Mouse (Mus musculus): ENCODE measurements at regions not wholly inside any gene's neighbourhood (a gene's known extent, or its start where the extent isn't known, plus 50 kb on each side); places are given as distances from the start of the nearest gene placed in this dataset.

DNA sequence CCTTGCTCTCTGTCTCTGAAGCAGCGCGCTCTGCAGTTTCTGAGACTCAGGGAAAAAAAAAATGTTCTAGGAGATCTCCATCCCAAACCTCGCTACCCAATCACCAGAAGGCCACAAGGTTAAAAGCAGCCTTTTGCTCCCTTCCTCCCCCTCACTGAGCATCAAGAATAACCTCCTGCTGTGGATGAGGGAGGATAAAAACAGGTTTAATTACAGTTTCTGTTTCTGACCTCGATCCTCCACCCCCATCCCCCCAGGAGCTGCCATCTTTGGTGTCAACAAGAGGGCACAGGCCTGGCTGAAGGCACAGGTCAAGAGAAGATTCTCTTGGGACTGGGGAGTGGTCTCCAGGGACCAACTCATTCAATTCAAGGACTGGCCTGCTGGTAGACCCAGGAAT lies 613.0 kb upstream of the Adam5 start:
- no peaks in the 10 kb centered on the region for H3K27me3 ChIP-seq (ENCODE audit: control insufficient read depth, insufficient read depth, insufficient read length)
- H3K79me2 ChIP-seq (ENCODE audit: control insufficient read depth, insufficient read depth), result no peaks in the 10 kb centered on the region
- no peak overlapping the region for H3ac ChIP-seq (ENCODE audit: control insufficient read depth, insufficient read length)
- H3K36me3 ChIP-seq (ENCODE audit: control insufficient read depth, insufficient read depth), result no peaks in the 10 kb centered on the region
- H3K4me3 ChIP-seq, result no peak overlapping the region
- TF ChIP-seq E2F4 (IDR thresholded peaks at IDR 0.05; ENCODE audit: insufficient read depth) (no peak), MYOD1 (IDR thresholded peaks at IDR 0.05; ENCODE audit: control insufficient read depth in 1 of 3, insufficient read length in 2 of 3, low read depth in 2 of 3) (no peak), CEBPB (IDR thresholded peaks at IDR 0.05; ENCODE audit: insufficient read depth, poor library complexity, severe bottlenecking) (no peak), TCF12 (IDR thresholded peaks at IDR 0.05; ENCODE audit: insufficient read depth, poor library complexity, severe bottlenecking) (no peak), SRF (IDR thresholded peaks at IDR 0.05; ENCODE audit: control insufficient read depth, insufficient read length, low read depth) (no peak), REST (IDR thresholded peaks at IDR 0.05; ENCODE audit: insufficient read depth, insufficient read length) (no peak), MAX (IDR thresholded peaks at IDR 0.05; ENCODE audit: low read depth) (no peak), USF1 (IDR thresholded peaks at IDR 0.05; ENCODE audit: low read depth) (no peak), MYOG (IDR thresholded peaks at IDR 0.05; ENCODE audit: control insufficient read depth in 1 of 3, insufficient read depth in 1 of 3, insufficient read length in 2 of 3, low read depth in 2 of 3) (no peak), POLR2AphosphoS2 (IDR thresholded peaks at IDR 0.05; ENCODE audit: insufficient read length, low read depth) (no peak), TCF3 (IDR thresholded peaks at IDR 0.05; ENCODE audit: insufficient read length, low read depth) (no peak), POLR2A (IDR thresholded peaks at IDR 0.05; ENCODE audit: insufficient read length, low read depth) (no peak)
- H3K4me2 ChIP-seq (ENCODE audit: low read depth), result no peak overlapping the region

DNA sequence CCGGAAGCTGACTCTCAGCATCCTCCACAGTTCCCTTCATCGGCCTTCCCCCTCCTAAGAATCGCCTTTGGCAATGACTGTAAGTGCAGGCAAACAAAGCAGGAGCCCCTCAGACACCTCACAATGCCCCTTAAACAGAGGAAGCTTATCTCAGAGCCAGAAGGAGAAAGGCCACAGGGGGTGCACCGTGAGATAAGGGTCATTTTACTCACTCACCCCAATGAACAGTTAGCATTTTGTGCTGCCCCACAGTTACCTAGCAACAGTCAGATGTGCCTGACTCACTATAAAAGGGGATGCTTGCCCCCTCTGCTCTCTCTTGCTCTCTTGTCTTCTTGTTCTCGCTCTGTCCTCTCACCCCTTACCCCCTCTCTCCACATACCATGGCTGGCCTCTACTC lies 606.4 kb upstream of the Adam5 start:
- H3K36me3 ChIP-seq (ENCODE audit: control insufficient read depth, insufficient read depth), result no peaks in the 10 kb centered on the region
- no peak overlapping the region for H3ac ChIP-seq (ENCODE audit: control insufficient read depth, insufficient read length)
- H3K4me3 ChIP-seq, result no peak overlapping the region
- no peak overlapping the region for H3K4me2 ChIP-seq (ENCODE audit: low read depth)
- no peaks in the 10 kb centered on the region for H3K27me3 ChIP-seq (ENCODE audit: control insufficient read depth, insufficient read depth, insufficient read length)
- TF ChIP-seq E2F4 (IDR thresholded peaks at IDR 0.05; ENCODE audit: insufficient read depth), result no peak
- TF ChIP-seq MYOG (IDR thresholded peaks at IDR 0.05; ENCODE audit: control insufficient read depth in 1 of 3, insufficient read depth in 1 of 3, insufficient read length in 2 of 3, low read depth in 2 of 3), result no peak
- TF ChIP-seq TCF3 (IDR thresholded peaks at IDR 0.05; ENCODE audit: insufficient read length, low read depth), result no peak
- no peak for TF ChIP-seq POLR2AphosphoS2 (IDR thresholded peaks at IDR 0.05; ENCODE audit: insufficient read length, low read depth)
- no peak for TF ChIP-seq MAX (IDR thresholded peaks at IDR 0.05; ENCODE audit: low read depth)
- TF ChIP-seq TCF12 (IDR thresholded peaks at IDR 0.05; ENCODE audit: insufficient read depth, poor library complexity, severe bottlenecking), result no peak
- no peak for TF ChIP-seq USF1 (IDR thresholded peaks at IDR 0.05; ENCODE audit: low read depth)
- no peak for TF ChIP-seq POLR2A (IDR thresholded peaks at IDR 0.05; ENCODE audit: insufficient read length, low read depth)
- no peak for TF ChIP-seq MYOD1 (IDR thresholded peaks at IDR 0.05; ENCODE audit: control insufficient read depth in 1 of 3, insufficient read length in 2 of 3, low read depth in 2 of 3)
- TF ChIP-seq CEBPB (IDR thresholded peaks at IDR 0.05; ENCODE audit: insufficient read depth, poor library complexity, severe bottlenecking), result no peak
- no peak for TF ChIP-seq SRF (IDR thresholded peaks at IDR 0.05; ENCODE audit: control insufficient read depth, insufficient read length, low read depth)
- no peak for TF ChIP-seq REST (IDR thresholded peaks at IDR 0.05; ENCODE audit: insufficient read depth, insufficient read length)
- H3K79me2 ChIP-seq (ENCODE audit: control insufficient read depth, insufficient read depth), result no peaks in the 10 kb centered on the region

DNA sequence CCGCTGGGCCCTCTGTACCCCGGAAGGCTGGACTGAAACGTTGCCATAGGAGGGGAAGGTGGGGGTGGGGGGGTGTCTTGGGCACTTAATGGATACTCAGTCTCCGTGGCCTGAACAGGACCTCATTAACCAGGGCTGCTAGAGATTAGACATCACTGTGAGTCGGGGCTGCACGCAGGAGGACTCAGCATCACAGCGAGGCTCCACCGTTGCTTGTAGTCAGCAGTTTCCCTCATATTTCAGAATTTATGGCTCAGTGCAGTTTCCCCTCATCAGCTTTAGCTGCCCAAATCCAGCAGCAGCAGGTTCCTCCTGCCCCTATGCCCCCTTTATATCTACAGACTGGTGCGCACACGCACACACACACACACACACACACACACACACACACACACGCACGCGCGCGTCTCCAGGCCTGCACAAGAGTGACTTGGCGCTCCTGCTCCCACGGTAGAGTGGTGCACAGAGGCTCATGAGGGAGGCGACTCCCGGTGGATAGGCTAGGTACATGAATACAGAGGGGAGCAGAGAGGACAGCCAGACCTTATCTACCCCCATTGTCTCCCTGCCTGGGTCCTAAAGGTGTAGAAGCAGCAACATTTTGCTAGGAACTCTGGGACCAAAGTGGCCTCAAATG lies 605.8 kb upstream of the Adam5 start:
- no peak overlapping the region for H3K4me2 ChIP-seq (ENCODE audit: low read depth)
- no peak for TF ChIP-seq USF1 (IDR thresholded peaks at IDR 0.05; ENCODE audit: low read depth)
- no peak for TF ChIP-seq MYOG (IDR thresholded peaks at IDR 0.05; ENCODE audit: control insufficient read depth in 1 of 3, insufficient read depth in 1 of 3, insufficient read length in 2 of 3, low read depth in 2 of 3)
- TF ChIP-seq TCF3 (IDR thresholded peaks at IDR 0.05; ENCODE audit: insufficient read length, low read depth), result no peak
- TF ChIP-seq REST (IDR thresholded peaks at IDR 0.05; ENCODE audit: insufficient read depth, insufficient read length), result no peak
- no peak for TF ChIP-seq POLR2AphosphoS2 (IDR thresholded peaks at IDR 0.05; ENCODE audit: insufficient read length, low read depth)
- TF ChIP-seq MAX (IDR thresholded peaks at IDR 0.05; ENCODE audit: low read depth), result no peak
- no peak for TF ChIP-seq TCF12 (IDR thresholded peaks at IDR 0.05; ENCODE audit: insufficient read depth, poor library complexity, severe bottlenecking)
- TF ChIP-seq POLR2A (IDR thresholded peaks at IDR 0.05; ENCODE audit: insufficient read length, low read depth), result no peak
- no peaks in the 10 kb centered on the region for H3K36me3 ChIP-seq (ENCODE audit: control insufficient read depth, insufficient read depth)
- H3K4me3 ChIP-seq, result no peak overlapping the region
- H3K27me3 ChIP-seq (ENCODE audit: control insufficient read depth, insufficient read depth, insufficient read length), result no peaks in the 10 kb centered on the region
- no peak overlapping the region for H3ac ChIP-seq (ENCODE audit: control insufficient read depth, insufficient read length)
- H3K79me2 ChIP-seq (ENCODE audit: control insufficient read depth, insufficient read depth), result no peaks in the 10 kb centered on the region

DNA sequence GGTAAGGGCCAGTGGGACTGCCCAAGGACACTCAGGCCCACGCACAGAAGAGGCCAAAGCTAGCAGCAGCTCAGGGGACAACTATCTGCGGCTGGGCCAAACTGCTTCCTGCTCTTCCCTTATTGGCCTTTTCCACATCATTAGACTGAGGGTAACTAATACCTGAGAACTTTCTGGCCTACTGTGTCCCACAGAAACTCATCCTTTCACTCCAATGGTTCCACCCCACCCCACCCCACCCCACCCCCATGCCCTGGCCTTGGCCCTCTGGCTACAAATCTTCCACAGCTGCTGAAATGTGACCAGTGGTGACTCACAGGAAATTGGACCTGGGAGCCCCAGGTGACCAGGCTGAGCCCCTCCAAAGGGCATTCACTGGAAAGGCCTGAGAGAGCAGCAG lies 604.6 kb upstream of the Adam5 start:
- Histone ChIP-seq H3K4me2 (ENCODE audit: low read depth) (peak overlapping the region; percentile 30), H3K4me3 (no peak overlapping the region), H3ac (ENCODE audit: control insufficient read depth, insufficient read length) (no peak overlapping the region), H3K36me3 (ENCODE audit: control insufficient read depth, insufficient read depth) (no peaks in the 10 kb centered on the region), H3K79me2 (ENCODE audit: control insufficient read depth, insufficient read depth) (no peaks in the 10 kb centered on the region), H3K27me3 (ENCODE audit: control insufficient read depth, insufficient read depth, insufficient read length) (no peaks in the 10 kb centered on the region)
- TF ChIP-seq CEBPB (IDR thresholded peaks at IDR 0.05; ENCODE audit: insufficient read depth, poor library complexity, severe bottlenecking) (no peak), MYOD1 (IDR thresholded peaks at IDR 0.05; ENCODE audit: control insufficient read depth in 1 of 3, insufficient read length in 2 of 3, low read depth in 2 of 3) (peak in 1 of 3 experiments; percentile 2), TCF3 (IDR thresholded peaks at IDR 0.05; ENCODE audit: insufficient read length, low read depth) (no peak), MYOG (IDR thresholded peaks at IDR 0.05; ENCODE audit: control insufficient read depth in 1 of 3, insufficient read depth in 1 of 3, insufficient read length in 2 of 3, low read depth in 2 of 3) (no peak), USF1 (IDR thresholded peaks at IDR 0.05; ENCODE audit: low read depth) (no peak), TCF12 (IDR thresholded peaks at IDR 0.05; ENCODE audit: insufficient read depth, poor library complexity, severe bottlenecking) (no peak), REST (IDR thresholded peaks at IDR 0.05; ENCODE audit: insufficient read depth, insufficient read length) (no peak), SRF (IDR thresholded peaks at IDR 0.05; ENCODE audit: control insufficient read depth, insufficient read length, low read depth) (no peak), MAX (IDR thresholded peaks at IDR 0.05; ENCODE audit: low read depth) (no peak)

Data from myocyte (in vitro differentiated cells).